ENCODE assay signal across 17 mouse cellular contexts in the genomic region with DNA sequence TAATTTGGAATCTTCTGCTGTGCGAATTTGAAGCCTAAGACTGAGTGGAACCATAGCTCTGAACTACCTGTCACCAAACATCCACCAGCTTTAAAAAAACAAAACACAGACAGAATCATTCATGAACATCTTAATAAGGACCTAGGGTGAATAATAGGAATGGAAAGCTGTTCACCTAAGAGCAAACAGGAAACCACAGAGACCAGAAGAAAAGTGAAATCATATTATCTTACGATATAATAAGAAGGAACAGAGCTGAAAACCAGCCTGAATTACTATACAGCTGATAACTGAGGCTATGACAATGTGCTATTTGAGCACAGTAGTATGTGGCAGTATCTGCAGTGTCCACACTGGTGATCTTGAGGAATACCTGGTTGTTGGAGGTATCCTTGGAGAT.
DNase-seq lines count a peak whose midpoint lies in the region; ATAC-seq and TF ChIP-seq lines count a peak whose summit lies in the region.
"Had no signal": no experiment of that assay in that cellular context is flagged by ENCODE, and none has a peak within 500 bp of the region (broad histone marks: within the 10 kb centered on the region; RNA-seq: fewer than 3 reads in every experiment).

No protein-coding gene starts in this region.

- H3K27me3 ChIP-seq in hindbrain, embryonic 14.5 days (ENCODE audit: control insufficient read depth, insufficient read depth, low read length): no peaks in the 10 kb centered on the region
- no peaks in the 10 kb centered on the region for H3K27me3 ChIP-seq in cerebellum, adult 2 months (ENCODE audit: control insufficient read depth, insufficient read depth, low read length)
- H3K27me3 ChIP-seq: embryonic facial prominence, embryonic 12.5 days; forebrain, embryonic 13.5 days; forebrain, embryonic 15.5 days had no signal

- peak; percentile 50 for DNase-seq in 416B (ENCODE audit: low read depth)
- no peak for DNase-seq in hindbrain, embryonic 14.5 days (ENCODE audit: low spot score)
- DNase-seq in cerebellum, adult 2 months: no peak
- DNase-seq: adrenal gland, adult 8-10 months; adrenal gland, postnatal 25 days; cerebellum, adult 11 months; cerebellum, adult 18-20 months; cerebellum, adult 9-10 months; cerebellum, postnatal 10 days; cerebellum, postnatal 25 days; forebrain, postnatal 0 days had no signal

- no peak overlapping the region for H3K4me2 ChIP-seq in hindbrain, embryonic 14.5 days (replicated peaks)
- H3K4me2 ChIP-seq: embryonic facial prominence, embryonic 12.5 days; forebrain, embryonic 13.5 days; forebrain, embryonic 15.5 days had no signal

- no peak overlapping the region for H3K4me3 ChIP-seq in hindbrain, embryonic 14.5 days (replicated peaks; ENCODE audit: low read length)
- no peak overlapping the region for H3K4me3 ChIP-seq in cerebellum, adult 2 months (replicated peaks; ENCODE audit: insufficient read depth, low read depth, low read length)
- H3K4me3 ChIP-seq: embryonic facial prominence, embryonic 10.5 days; embryonic facial prominence, embryonic 12.5 days; forebrain, embryonic 13.5 days; forebrain, embryonic 15.5 days had no signal

- no peaks in the 10 kb centered on the region for H3K4me1 ChIP-seq in hindbrain, embryonic 14.5 days (replicated peaks; ENCODE audit: control insufficient read depth, insufficient read depth, low read length)
- no peaks in the 10 kb centered on the region for H3K4me1 ChIP-seq in cerebellum, adult 2 months (ENCODE audit: control insufficient read depth, insufficient read depth, low read length)
- H3K4me1 ChIP-seq: embryonic facial prominence, embryonic 10.5 days; embryonic facial prominence, embryonic 12.5 days; forebrain, embryonic 13.5 days; forebrain, embryonic 15.5 days had no signal

- H3K36me3 ChIP-seq in hindbrain, embryonic 14.5 days (replicated peaks; ENCODE audit: control insufficient read depth, insufficient read depth): no peaks in the 10 kb centered on the region
- H3K36me3 ChIP-seq: embryonic facial prominence, embryonic 10.5 days; embryonic facial prominence, embryonic 12.5 days; forebrain, embryonic 15.5 days had no signal

- no peak for TF ChIP-seq POLR2A in cerebellum, adult 2 months (IDR thresholded peaks at IDR 0.05; ENCODE audit: borderline replicate concordance, insufficient read depth, low read length)

- peak; percentile 66 for ATAC-seq in CD4-positive, CD25-positive, alpha-beta regulatory T cell, adult 4 months
- peak; percentile 65 for ATAC-seq in inflammation-experienced regulatory T-cells, adult 6 months
- ATAC-seq in hindbrain, embryonic 14.5 days (ENCODE audit: low FRiP score): no peak
- ATAC-seq: forebrain, embryonic 13.5 days; forebrain, embryonic 15.5 days; forebrain, postnatal 0 days had no signal

- WGBS in hindbrain, embryonic 14.5 days: 89% methylated on average over 2 of the region's 2 CpGs
- 74% methylated on average over 2 of the region's 2 CpGs for WGBS in cerebellum, adult 2 months

- no peak overlapping the region for H3K9ac ChIP-seq in hindbrain, embryonic 14.5 days
- H3K9ac ChIP-seq: embryonic facial prominence, embryonic 12.5 days; forebrain, embryonic 13.5 days; forebrain, embryonic 15.5 days; forebrain, postnatal 0 days had no signal

- no peak for TF ChIP-seq CTCF in cerebellum, adult 2 months (IDR thresholded peaks at IDR 0.05; ENCODE audit: borderline replicate concordance, insufficient read depth, low read depth, low read length)

- peaks cover 17% of the 10 kb centered on the region; the same call in 1 of the 2 replicates for H3K9me3 ChIP-seq in hindbrain, embryonic 14.5 days (ENCODE audit: control insufficient read depth, low read length)
- H3K9me3 ChIP-seq: embryonic facial prominence, embryonic 12.5 days had no signal

- H3K27ac ChIP-seq in hindbrain, embryonic 14.5 days: no peak overlapping the region
- no peak overlapping the region for H3K27ac ChIP-seq in cerebellum, adult 2 months (ENCODE audit: insufficient read depth, low read length)
- H3K27ac ChIP-seq: embryonic facial prominence, embryonic 10.5 days; embryonic facial prominence, embryonic 12.5 days; forebrain, embryonic 13.5 days; forebrain, embryonic 15.5 days had no signal
